8 mouse cellular contexts compared by ENCODE assay signal in the genomic region with DNA sequence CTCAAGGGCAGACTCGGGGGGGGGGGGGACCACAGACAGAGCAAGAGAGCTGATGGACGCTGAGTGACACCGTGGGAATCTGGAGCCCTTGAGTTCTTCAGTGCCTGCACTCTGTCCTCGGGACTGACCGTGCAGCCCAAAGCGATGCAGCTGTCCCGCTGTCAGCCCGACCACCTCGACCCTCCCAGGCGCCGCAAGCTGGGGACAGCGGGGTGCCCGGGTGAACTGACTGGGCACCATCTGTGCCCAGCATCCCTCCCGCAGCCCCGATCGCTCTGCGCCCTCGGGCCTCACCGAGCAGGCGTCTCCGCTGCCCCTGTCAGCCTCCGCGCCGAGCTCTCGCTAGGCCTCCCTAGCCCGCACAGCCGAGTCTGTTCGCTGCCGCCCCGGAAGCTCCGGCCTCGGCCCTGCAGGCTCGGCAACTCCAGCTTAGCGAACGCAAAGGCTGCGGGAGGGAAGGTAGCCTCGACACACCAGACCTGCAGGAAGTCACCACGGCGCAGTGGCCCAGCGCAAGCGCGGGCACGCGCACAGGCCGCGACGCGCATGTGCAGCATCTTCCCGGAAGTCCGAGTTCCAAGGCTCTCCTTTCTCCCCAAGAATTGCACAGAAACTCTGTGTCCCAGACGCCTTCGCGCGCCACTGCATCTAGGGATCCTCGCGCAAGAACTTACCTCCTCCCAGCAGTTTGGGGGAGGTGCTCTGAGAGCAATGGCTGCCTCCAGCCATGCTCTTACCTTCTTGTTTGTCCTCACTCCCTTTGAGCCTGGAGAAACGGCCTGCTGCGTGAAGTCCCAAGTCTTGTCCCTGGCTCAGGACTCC. TPM values are rescaled to one million over a fixed set of nuclear protein-coding genes. Genes with fewer than 3 reads are reported as not detected.
DNase-seq lines count a peak whose midpoint lies in the region; ATAC-seq and TF ChIP-seq lines count a peak whose summit lies in the region.

TSS of gene Rbak (minus strand) at position 521 of the 822 bp plus-strand sequence.
TSS of gene Spdye4b (plus strand) at position 763 of the 822 bp plus-strand sequence.

- DNase-seq in A20 (ENCODE audit: low read depth, low spot score) = peak; percentile 93
- peak; percentile 97 for DNase-seq in heart, embryonic 10.5 days (ENCODE audit: low spot score)
- peak; percentile 84 for DNase-seq in liver
- DNase-seq in spleen, postnatal 4 days (ENCODE audit: low spot score in 2 of 2) = peak; percentile 76 to 86

- WGBS in heart, embryonic 10.5 days = under 1% methylated on average over 58 of the region's 58 CpGs
- WGBS in kidney, embryonic 15.5 days = under 1% methylated on average over 58 of the region's 58 CpGs

- peak within 1 kb of the TSS; percentile 48; the same call in 1 of the 2 replicates for H3K27ac ChIP-seq in bone marrow macrophage, adult 2 months (ENCODE audit: insufficient read depth, low read depth, low read length)
- peak within 1 kb of the TSS; percentile 90 for H3K27ac ChIP-seq in heart, embryonic 10.5 days
- H3K27ac ChIP-seq in kidney, embryonic 15.5 days = peak within 1 kb of the TSS; percentile 91

- H3K9ac ChIP-seq in kidney, embryonic 15.5 days = peak within 1 kb of the TSS; percentile 84

- peak; percentile 33; the same call in 1 of the 2 replicates for ATAC-seq in erythroblast, adult 5-6 weeks (replicated peaks; ENCODE audit: low FRiP score, poor library complexity, severe bottlenecking)
- peak; percentile 96 for ATAC-seq in kidney, embryonic 15.5 days (replicated peaks; ENCODE audit: low FRiP score)
- peak; percentile 96 for ATAC-seq in monocyte, adult 5-6 weeks (replicated peaks; ENCODE audit: insufficient number of reproducible peaks, low FRiP score, low TSS enrichment, poor library complexity, severe bottlenecking)

- H3K27me3 ChIP-seq in heart, embryonic 10.5 days (ENCODE audit: insufficient read depth, poor library complexity, severe bottlenecking) = no peaks in the 10 kb centered on the region
- no peaks in the 10 kb centered on the region for H3K27me3 ChIP-seq in kidney, embryonic 15.5 days

- 0 out of 2 replicates have a peak, but pooled peaks have one; percentile 61 for TF ChIP-seq POLR2A in bone marrow macrophage, adult 2 months (IDR thresholded peaks at IDR 0.05; ENCODE audit: borderline replicate concordance, low read depth, low read length)

- peak within 1 kb of the TSS; percentile 92 for H3K4me3 ChIP-seq in bone marrow macrophage, adult 2 months (ENCODE audit: insufficient read depth, low read length)
- H3K4me3 ChIP-seq in heart, embryonic 10.5 days = peak within 1 kb of the TSS; percentile 78
- H3K4me3 ChIP-seq in kidney, embryonic 15.5 days (replicated peaks) = peak within 1 kb of the TSS; percentile 68

- H3K9me3 ChIP-seq in heart, embryonic 10.5 days = no peaks in the 10 kb centered on the region
- H3K9me3 ChIP-seq in kidney, embryonic 15.5 days (replicated peaks) = peaks cover 5% of the 10 kb centered on the region; the same call in 1 of the 2 replicates

- peaks cover 30% of the 10 kb centered on the region for H3K36me3 ChIP-seq in heart, embryonic 10.5 days
- peaks cover 35% of the 10 kb centered on the region for H3K36me3 ChIP-seq in kidney, embryonic 15.5 days

- H3K4me1 ChIP-seq in bone marrow macrophage, adult 2 months (ENCODE audit: control insufficient read depth, insufficient read depth, low read length) = peaks cover 5% of the 10 kb centered on the region
- peaks cover 17% of the 10 kb centered on the region for H3K4me1 ChIP-seq in heart, embryonic 10.5 days
- peaks cover 11% of the 10 kb centered on the region for H3K4me1 ChIP-seq in kidney, embryonic 15.5 days

- peak within 1 kb of the TSS; percentile 77 for H3K4me2 ChIP-seq in kidney, embryonic 15.5 days

- TF ChIP-seq CTCF in bone marrow macrophage, adult 2 months (IDR thresholded peaks at IDR 0.05; ENCODE audit: low read depth, low read length) = no peak

RNA-seq across cellular contexts. Expression of gene Rbak, which starts in this region (rescaled TPM):
- 5.7 and 7.2 TPM in 2 replicates for polyA plus RNA-seq in bone marrow macrophage, adult 2 months (2012; ENCODE audit: insufficient read depth, insufficient read length, missing spikeins)
- total RNA-seq in erythroblast, adult 5-6 weeks (2015; ENCODE audit: low replicate concordance) = 1.7 TPM in 1 of 2 replicates, not detected in the other
- 0.42 and 0.51 TPM in 2 replicates for total RNA-seq in erythroblast, adult 5-6 weeks (2017; ENCODE audit: low replicate concordance)
- polyA plus RNA-seq in heart, embryonic 10.5 days (2016; fragmentation: Nextera tagmentation; extraction: Ambion mirVana) = 8.9 and 12.3 TPM in 2 replicates
- polyA plus RNA-seq in kidney, embryonic 15.5 days (2015; fragmentation: Nextera tagmentation; extraction: Ambion mirVana) = 12.8 and 16.8 TPM in 2 replicates
- total RNA-seq in monocyte, adult 5-6 weeks (2017) = 6.0 to 19.7 TPM (median 18.1 TPM) in 3 replicates

RNA-seq across cellular contexts. Expression of gene Spdye4b, which starts in this region (rescaled TPM):
- not detected in 2 replicates for polyA plus RNA-seq in bone marrow macrophage, adult 2 months (2012; ENCODE audit: insufficient read depth, insufficient read length, missing spikeins)
- total RNA-seq in erythroblast, adult 5-6 weeks (2015; ENCODE audit: low replicate concordance) = not detected in 2 replicates
- total RNA-seq in erythroblast, adult 5-6 weeks (2017; ENCODE audit: low replicate concordance) = not detected in 2 replicates
- polyA plus RNA-seq in heart, embryonic 10.5 days (2016; fragmentation: Nextera tagmentation; extraction: Ambion mirVana) = not detected in 2 replicates
- polyA plus RNA-seq in kidney, embryonic 15.5 days (2015; fragmentation: Nextera tagmentation; extraction: Ambion mirVana) = not detected in 2 replicates
- 0.29 to 0.95 TPM in 2 of 3 replicates, not detected in the other for total RNA-seq in monocyte, adult 5-6 weeks (2017)

Comparison
In these comparisons a context has a peak if more than half of its experiments do, and no peak if none do; other contexts are left out.
1. Peak in every context shown above with its lines: DNase-seq, ATAC-seq, H3K4me3 ChIP-seq and H3K27ac ChIP-seq.
2. ATAC-seq: peak in every context shown above with its lines; median percentile 96 in kidney, embryonic 15.5 days; 96 in monocyte, adult 5-6 weeks; 33 in erythroblast, adult 5-6 weeks.